Mouse (Mus musculus) megakaryocyte-erythroid progenitor cell, adult 5-6 weeks (primary cell): ENCODE measurements at regions not wholly inside any gene's neighbourhood (a gene's known extent, or its start where the extent isn't known, plus 50 kb on each side); places are given as distances from the start of the nearest gene placed in this dataset.

Experiments
- ATAC-seq: replicated peaks from 2 replicates; pipeline ENCODE4 v1.8.0; 2016; ENCODE audit warnings: mild to moderate bottlenecking, inconsistent platforms; ENCODE audit not compliant: severe bottlenecking, poor library complexity, low FRiP score, low TSS enrichment

DNA sequence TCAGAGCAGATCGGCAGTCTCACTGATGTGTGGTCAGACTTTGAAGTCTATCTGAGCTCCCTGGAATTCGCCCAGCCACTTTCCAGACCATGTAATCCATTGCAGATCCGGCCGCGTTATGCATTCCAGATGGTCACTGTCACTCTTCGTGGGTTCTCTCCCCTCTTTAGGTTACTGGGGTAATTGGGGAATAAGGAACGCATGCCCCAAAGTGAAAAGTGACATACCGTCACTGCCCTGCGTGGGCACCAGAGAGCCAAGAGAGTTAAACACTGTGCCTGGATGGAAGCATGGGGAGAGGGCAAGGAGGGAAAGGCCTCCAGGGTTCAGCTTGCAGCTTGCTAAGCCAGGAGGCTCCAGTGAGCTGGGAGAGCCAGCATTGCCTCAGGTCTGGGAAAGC is 108.0 kb downstream of the Gas1 start:
- no peak for ATAC-seq

- ATAC-seq, result no peak
These were observed 109.8 kb downstream of the Gas1 start for GRCm38 (mm10) chr13:60067325-60067724.

- ATAC-seq, result no peak
These were observed 115.6 kb downstream of the Gas1 start for GRCm38 (mm10) chr13:60061589-60061988.

DNA sequence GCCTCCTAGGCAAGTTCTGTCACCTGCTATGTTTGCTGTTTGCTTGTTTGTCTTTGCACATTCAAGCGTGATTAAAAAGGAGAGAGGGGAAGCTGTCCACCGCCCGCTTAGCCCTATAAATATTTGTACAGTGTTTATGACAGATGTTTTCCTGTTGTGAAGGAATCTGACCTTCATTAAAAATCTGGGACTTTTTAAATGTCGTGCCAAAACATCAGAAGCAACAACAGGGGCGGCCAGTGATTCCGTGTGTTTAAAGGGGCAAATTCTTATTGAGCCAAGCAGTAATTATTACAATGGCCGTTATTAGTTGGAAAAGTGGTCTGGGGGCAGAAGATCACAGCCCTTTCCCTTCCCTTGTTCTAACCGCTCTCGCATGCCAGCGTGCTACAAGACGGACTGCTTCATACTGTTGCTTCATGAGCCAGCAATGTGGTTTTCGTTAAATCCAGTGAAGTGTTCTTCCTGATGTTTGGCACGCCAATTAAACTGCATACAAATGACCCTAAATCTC is 119.3 kb downstream of the Gas1 start:
- no peak for ATAC-seq

GRCm38 (mm10) chr13:60054531-60054930 is 122.6 kb downstream of the Gas1 start:
- no peak for ATAC-seq

DNA sequence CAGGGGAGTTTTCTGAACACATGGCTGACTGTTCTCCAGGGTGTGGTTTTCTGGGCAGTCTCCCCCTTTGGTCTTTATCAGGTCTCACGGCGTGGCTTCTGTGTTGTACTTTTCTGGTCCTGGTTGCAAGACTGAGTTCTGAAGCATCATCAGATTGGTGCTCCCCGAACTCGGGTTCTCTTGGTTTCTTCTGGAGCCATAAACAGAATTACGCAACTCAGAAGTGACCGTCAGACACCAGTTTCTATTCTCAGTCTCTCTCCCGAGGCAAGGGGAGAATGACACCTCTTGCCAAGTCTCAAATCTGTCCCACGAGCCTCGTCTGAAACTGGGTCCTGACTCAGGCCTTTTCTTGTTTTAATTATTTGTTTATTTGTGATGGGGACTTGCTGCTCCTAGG is 123.1 kb downstream of the Gas1 start:
- no peak for ATAC-seq

- no peak for ATAC-seq
These were observed 125.3 kb downstream of the Gas1 start for GRCm38 (mm10) chr13:60051866-60052265.

- no peak for ATAC-seq
These were observed 126.2 kb downstream of the Gas1 start for GRCm38 (mm10) chr13:60050799-60051580.

DNA sequence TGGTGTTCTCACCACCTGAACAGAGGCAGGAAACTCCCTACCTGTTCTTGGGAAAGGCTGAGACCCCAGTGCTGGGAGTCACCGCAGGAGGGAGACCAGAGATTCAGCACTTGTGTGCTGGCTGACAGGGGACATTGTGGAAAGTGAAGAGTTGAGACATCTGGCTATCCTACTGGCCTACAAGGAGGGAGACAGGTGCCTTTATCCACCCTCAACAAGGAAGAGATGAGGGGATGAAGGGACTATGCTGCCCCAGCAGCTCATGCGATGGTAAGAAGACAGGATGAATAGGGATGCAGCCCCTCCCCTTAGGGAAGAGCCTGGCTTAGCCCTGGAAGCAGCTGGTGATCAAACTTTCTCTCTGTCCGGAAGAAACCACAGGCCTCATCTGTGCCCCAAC is 127.5 kb downstream of the Gas1 start:
- no peak for ATAC-seq

DNA sequence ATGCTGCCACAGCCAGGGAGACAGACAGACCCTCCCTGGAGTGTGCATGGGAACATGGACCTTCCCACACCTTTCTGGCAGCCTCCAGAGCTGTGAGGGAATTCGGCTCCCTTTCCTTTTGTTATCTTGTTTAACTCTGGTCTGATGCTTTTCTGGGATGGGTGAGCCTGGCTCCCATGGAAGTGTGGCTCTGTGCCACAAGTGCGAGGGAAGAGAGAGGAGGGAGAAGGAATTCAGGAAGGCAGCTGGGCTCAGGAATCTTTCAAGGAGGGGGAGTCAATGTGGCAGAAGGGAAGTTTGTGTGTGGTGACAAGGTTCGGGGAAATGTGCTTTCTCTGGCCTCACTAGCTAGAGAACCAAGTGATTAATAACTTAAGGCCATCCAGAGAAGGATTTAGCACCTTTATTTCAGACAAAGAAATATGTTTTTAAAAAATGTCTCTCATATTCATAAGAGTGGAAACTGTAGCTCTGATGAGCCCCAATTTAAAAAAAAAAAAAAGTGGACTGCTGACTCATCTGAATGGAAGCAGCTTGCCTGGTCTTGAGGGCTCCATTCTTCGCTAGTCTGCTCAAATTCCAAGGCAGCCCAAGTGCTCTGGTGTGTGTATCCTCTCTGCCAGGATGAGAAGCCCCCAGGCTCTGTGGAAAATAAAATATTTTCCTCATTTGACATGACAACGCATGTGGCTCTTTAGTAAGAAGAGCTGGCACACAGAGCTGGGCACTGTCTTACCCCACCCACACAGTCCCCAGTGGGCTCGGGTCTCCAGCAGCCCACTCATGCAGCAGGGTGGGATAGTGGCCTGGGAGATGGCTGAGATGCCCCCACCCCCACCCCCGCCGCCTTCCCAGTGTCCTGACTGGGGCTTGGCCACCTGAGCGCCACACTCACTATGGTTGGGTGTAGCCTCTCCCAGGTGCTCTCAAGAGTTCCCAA is 129.1 kb downstream of the Gas1 start:
- ATAC-seq, result no peak

DNA sequence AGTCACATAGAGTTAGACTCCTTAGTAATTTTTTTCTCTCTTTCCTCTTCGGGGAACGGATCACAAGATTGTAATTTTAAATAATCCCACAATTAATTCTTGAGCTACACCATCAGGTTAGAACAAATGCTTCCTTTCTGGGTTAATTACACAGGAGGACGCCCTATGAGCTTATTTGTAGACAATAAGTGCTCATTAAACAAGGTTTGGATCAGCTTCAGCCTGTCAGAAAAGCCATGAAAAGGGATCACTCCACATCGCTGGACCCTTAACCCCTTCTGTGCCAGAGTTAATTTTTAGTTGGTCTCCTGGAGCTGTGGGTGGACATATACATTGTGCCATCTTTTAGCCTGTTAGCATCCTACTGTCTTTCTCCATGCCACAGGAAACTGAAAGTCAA is 131.4 kb downstream of the Gas1 start:
- ATAC-seq, result no peak

- ATAC-seq, result no peak
These were observed 132.3 kb downstream of the Gas1 start for GRCm38 (mm10) chr13:60044876-60045275.

DNA sequence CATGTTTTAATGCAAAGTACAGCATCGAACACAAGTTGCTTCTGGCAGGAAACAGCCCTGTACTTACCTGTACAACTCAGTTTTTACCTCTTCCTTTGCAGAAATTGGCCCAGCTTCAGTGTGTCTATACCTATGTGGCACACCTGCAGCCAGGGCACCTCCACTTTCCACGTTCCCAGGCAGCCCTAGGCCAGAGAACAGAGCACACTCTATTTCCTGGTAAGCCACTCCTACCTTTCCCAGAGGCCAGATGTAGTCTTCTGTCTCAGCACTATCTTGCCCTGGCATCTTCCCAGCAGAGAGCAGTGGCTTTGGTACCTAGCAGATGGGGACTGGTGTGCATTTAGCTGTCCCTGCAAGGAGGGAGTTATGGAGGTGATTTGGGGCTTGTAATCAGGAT is 134.7 kb downstream of the Gas1 start:
- ATAC-seq, result no peak

DNA sequence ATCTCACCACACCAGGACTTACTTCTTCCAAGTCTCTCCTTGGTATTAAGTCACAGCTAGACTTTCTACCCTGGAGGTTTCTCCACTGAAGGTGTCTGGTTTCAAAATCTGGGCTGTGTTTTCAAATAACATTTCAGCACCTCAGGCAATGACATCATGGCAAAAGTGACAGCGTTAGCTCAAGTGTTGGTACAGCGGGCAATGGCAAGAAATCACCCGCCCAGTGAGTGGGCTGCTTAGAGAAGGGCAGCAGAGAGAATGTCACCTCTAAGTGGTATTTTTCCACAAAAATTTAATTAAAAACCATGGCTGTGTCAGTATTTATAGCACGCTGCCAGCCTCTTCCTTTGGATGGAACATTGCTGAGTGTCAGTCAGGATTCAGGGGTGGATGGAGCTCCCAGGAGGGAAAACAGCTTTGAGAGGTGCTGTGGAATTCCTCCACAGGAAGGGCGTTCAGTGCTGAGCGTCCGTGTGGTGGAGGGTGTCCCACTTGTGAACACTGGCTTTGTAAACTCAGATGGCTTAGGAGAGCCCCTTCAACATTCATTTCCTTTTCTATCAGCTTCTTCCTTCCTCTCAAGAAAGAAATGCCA is 141.5 kb downstream of the Gas1 start:
- no peak for ATAC-seq

GRCm38 (mm10) chr13:60033116-60033515 is 144.0 kb downstream of the Gas1 start:
- ATAC-seq, result no peak

DNA sequence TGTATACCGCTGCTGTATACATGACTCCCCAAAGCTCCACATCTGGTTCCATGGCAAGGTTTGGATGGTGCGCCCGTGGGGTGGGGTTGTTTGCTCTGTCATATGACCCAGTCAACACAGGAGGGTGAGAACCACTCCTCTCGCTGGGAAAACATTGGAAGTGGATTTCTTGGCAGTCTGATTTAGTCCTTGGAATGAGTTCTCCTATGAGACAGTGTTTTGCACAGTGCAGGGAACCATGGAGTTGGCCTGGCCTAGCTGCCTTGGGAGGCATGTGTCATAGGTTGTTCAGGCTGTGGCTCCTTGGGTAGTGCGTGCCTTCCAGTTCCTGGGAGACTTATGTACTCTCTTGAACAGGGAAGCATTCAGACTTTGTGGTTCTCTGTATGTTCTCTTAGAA is 144.6 kb downstream of the Gas1 start:
- ATAC-seq, result no peak

- no peak for ATAC-seq
These were observed 147.6 kb downstream of the Gas1 start for GRCm38 (mm10) chr13:60029591-60029990.

GRCm38 (mm10) chr13:60020175-60020487 is 157.0 kb downstream of the Gas1 start:
- no peak for ATAC-seq

GRCm38 (mm10) chr13:60019291-60020174 is 157.6 kb downstream of the Gas1 start:
- no peak for ATAC-seq
